19 mouse cellular contexts compared by ENCODE assay signal in genomic region chr13:110944683-110945082, GRCm38 (mm10).
DNase-seq lines count a peak whose midpoint lies in the region; TF ChIP-seq lines count a peak whose summit lies in the region.
"Had no signal": no experiment of that assay in that cellular context is flagged by ENCODE, and none has a peak within 500 bp of the region (broad histone marks: within the 10 kb centered on the region; RNA-seq: fewer than 3 reads in every experiment).

No protein-coding gene starts in this region.

- H3K36me3 ChIP-seq in macrophage (ENCODE audit: inconsistent target), result no peaks in the 10 kb centered on the region
- H3K36me3 ChIP-seq: forebrain, embryonic 10.5 days; forebrain, embryonic 15.5 days; heart, embryonic 13.5 days; hindbrain, embryonic 12.5 days had no signal

- 70% methylated on average over 5 of the region's 5 CpGs for WGBS in macrophage (ENCODE audit: missing documents)

- peak overlapping the region; percentile 96 for H3K27ac ChIP-seq in bone marrow macrophage, adult 2 months (ENCODE audit: insufficient read depth, low read depth, low read length)
- peak overlapping the region; percentile 98 for H3K27ac ChIP-seq in embryonic fibroblast, embryonic 13.5 days (ENCODE audit: insufficient read depth, low read length)
- peak overlapping the region; percentile 94 for H3K27ac ChIP-seq in macrophage
- H3K27ac ChIP-seq: forebrain, embryonic 10.5 days; forebrain, embryonic 15.5 days; heart, embryonic 13.5 days; hindbrain, embryonic 12.5 days had no signal

- no peak for TF ChIP-seq POLR2A in bone marrow macrophage, adult 2 months (IDR thresholded peaks at IDR 0.05; ENCODE audit: borderline replicate concordance, low read depth, low read length)
- no peak for TF ChIP-seq POLR2A in embryonic fibroblast, embryonic 13.5 days (IDR thresholded peaks at IDR 0.05; ENCODE audit: low read depth, low read length)

- peaks cover 33% of the 10 kb centered on the region for H3K4me1 ChIP-seq in bone marrow macrophage, adult 2 months (ENCODE audit: control insufficient read depth, insufficient read depth, low read length)
- H3K4me1 ChIP-seq in embryonic fibroblast, embryonic 13.5 days (ENCODE audit: control insufficient read depth, insufficient read depth, low read length), result peaks cover 16% of the 10 kb centered on the region
- H3K4me1 ChIP-seq: forebrain, embryonic 10.5 days; forebrain, embryonic 15.5 days; hindbrain, embryonic 12.5 days had no signal

- no peaks in the 10 kb centered on the region for H3K79me2 ChIP-seq in macrophage (ENCODE audit: inconsistent target)

- no peak overlapping the region for H3K4me3 ChIP-seq in bone marrow macrophage, adult 2 months (ENCODE audit: insufficient read depth, low read length)
- H3K4me3 ChIP-seq in embryonic fibroblast, embryonic 13.5 days (ENCODE audit: insufficient read depth, low read length), result no peak overlapping the region
- H3K4me3 ChIP-seq in macrophage (ENCODE audit: inconsistent target), result no peak overlapping the region
- H3K4me3 ChIP-seq: erythroblast, embryonic 14.5 days; forebrain, embryonic 10.5 days; forebrain, embryonic 15.5 days; heart, embryonic 13.5 days; hindbrain, embryonic 12.5 days had no signal

- TF ChIP-seq CTCF in bone marrow macrophage, adult 2 months (IDR thresholded peaks at IDR 0.05; ENCODE audit: low read depth, low read length), result no peak
- no peak for TF ChIP-seq CTCF in embryonic fibroblast, embryonic 13.5 days (IDR thresholded peaks at IDR 0.05; ENCODE audit: borderline replicate concordance, insufficient read depth, low read length)

- intact Hi-C loops in heart, postnatal 25 days (cut with DNase I), result no loop called here

- DNase-seq in heart, adult 11 months, result peak; percentile 62
- no peak for DNase-seq in heart, postnatal 25 days (ENCODE audit: low spot score)
- DNase-seq in Muller cell, postnatal 12 days (ENCODE audit: inconsistent ontology term), result no peak
- no peak for DNase-seq in spleen, adult 18-20 months
- DNase-seq in left cerebral cortex, adult 8-10 months (ENCODE audit: low spot score in 2 of 2), result no peak
- DNase-seq: adrenal gland, adult 2 months; adrenal gland, postnatal 25 days; cerebellum, adult 8-10 months; cerebellum, postnatal 14 days; gastrocnemius, postnatal 14 days; heart, postnatal 4 days had no signal
